In genomic region chr2:131696307-131696706, GRCm38 (mm10) we compare ENCODE assay signal across 17 mouse cellular contexts.
DNase-seq lines count a peak whose midpoint lies in the region; TF ChIP-seq lines count a peak whose summit lies in the region.
"Had no signal": no experiment of that assay in that cellular context is flagged by ENCODE, and none has a peak within 500 bp of the region (broad histone marks: within the 10 kb centered on the region; RNA-seq: fewer than 3 reads in every experiment).

No protein-coding gene starts in this region.

- H3K27ac ChIP-seq in left cerebral cortex, adult 2 months = peak overlapping the region; percentile 53; the same call in 1 of the 2 replicates
- H3K27ac ChIP-seq: kidney, postnatal 0 days; limb, embryonic 15.5 days had no signal

- H3K4me3 ChIP-seq in left cerebral cortex, adult 2 months = no peak overlapping the region
- H3K4me3 ChIP-seq: limb, embryonic 15.5 days; megakaryocyte, embryonic 14.5 days had no signal

- peak; percentile 11 to 27 for DNase-seq in cerebellum, postnatal 25 days
- DNase-seq in cerebellum, adult 8-10 months = no peak
- peak in 1 of 2 experiments; percentile 29 for DNase-seq in left cerebral cortex, adult 2 months (ENCODE audit: extremely low spot score in 1 of 2, low spot score in 2 of 2)
- DNase-seq in left cerebral cortex, postnatal 10 days (ENCODE audit: extremely low spot score in 1 of 2, low spot score in 2 of 2) = no peak
- DNase-seq in NIH3T3 (ENCODE audit: low read depth) = peak; percentile 83
- no peak for DNase-seq in kidney, postnatal 4 days
- DNase-seq in heart, postnatal 4 days = no peak
- DNase-seq: cerebellum, adult 9-11 months; kidney, adult 11 months; liver, postnatal 0 days; lung, postnatal 14 days; right cerebral cortex, adult 18-20 months; spleen, adult 18-20 months; thymus, adult 18-20 months had no signal

- intact Hi-C loops in left cerebral cortex, adult 2 months (cut with DNase I) = no loop called here
- intact Hi-C loops in left cerebral cortex, postnatal 10 days (cut with DNase I) = no loop called here

- no peak for TF ChIP-seq CTCF in left cerebral cortex, adult 2 months (IDR thresholded peaks at IDR 0.05)

Comparison
In these comparisons a context has a peak if more than half of its experiments do, and no peak if none do; other contexts are left out.
1. DNase-seq: peak in cerebellum, postnatal 25 days (2 of 2) and NIH3T3 (single experiment); none in cerebellum, adult 8-10 months (single experiment), left cerebral cortex, postnatal 10 days (0 of 2), kidney, postnatal 4 days (0 of 2) and heart, postnatal 4 days (single experiment).